Mouse (Mus musculus) kidney, postnatal 36 days (tissue): ENCODE measurements at regions not wholly inside any gene's neighbourhood (a gene's known extent, or its start where the extent isn't known, plus 50 kb on each side); places are given as distances from the start of the nearest gene placed in this dataset.
A peak's percentile ranks its signal among the peaks of the same experiment; 100 is the strongest.

ENCODE experiments used
- DNase-seq, 2 experiments: peaks; one replicate each; pipeline ENCODE4 v3.0.0; 2021 to 2022; ENCODE audit warnings: mixed read lengths in 2 of 2

GRCm38 (mm10) chr8:47615061-47615460 is 60.3 kb downstream of the Ing2 start:
- no peak for DNase-seq

- DNase-seq = no peak
Measured at GRCm38 (mm10) chr8:47611773-47612433, 63.5 kb downstream of the Ing2 start.

GRCm38 (mm10) chr8:47609969-47610368 is 65.4 kb downstream of the Ing2 start:
- DNase-seq = no peak

- DNase-seq = peak; percentile 22 to 54
Measured at GRCm38 (mm10) chr8:47604198-47604835, 70.9 kb downstream of the Rwdd4a start.
